Mouse (Mus musculus): ENCODE results near the gene Cat.

The Cat gene

GRCm38 (mm10) chr2:103477456-103477855, 7.5 kb downstream of the Cat start:
- DNase-seq (ENCODE audit: low spot score) = no peak

GRCm38 (mm10) chr2:103476657-103477056, 8.3 kb downstream of the Cat start:
- DNase-seq (ENCODE audit: low spot score) = no peak

- no peak for DNase-seq (ENCODE audit: low spot score)
Observed at GRCm38 (mm10) chr2:103476180-103476579, 8.8 kb downstream of the Cat start.

- DNase-seq (ENCODE audit: low spot score) = no peak
Observed at GRCm38 (mm10) chr2:103473362-103473761, 11.6 kb downstream of the Cat start.

DNA sequence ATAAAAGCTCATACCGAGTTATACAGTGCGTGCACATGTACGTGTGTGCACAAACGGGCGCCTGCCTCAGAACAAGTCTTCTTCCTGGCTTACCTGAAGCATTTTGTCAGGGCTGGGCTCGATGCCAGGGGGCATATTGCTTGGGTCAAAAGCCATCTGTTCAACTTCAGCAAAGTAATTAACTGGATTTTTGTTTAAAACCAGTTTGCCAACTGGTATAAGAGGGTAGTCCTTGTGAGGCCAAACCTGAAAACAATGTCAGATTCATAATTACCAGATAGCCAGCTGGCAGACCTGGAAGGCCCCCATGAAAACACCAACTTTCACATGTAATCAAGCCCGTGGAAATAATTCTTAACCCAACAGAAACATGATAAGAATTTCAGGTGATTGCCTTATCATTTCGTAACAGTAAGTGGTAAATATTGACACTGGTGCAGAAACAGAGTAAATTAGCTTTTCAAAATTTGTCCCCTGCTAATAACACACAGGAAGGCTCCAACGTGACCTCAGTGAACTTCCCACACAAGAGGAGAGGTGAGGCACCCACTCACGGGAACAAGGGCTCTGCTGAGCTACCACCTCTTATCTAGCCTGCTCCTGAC, 17.9 kb downstream of the Cat start:
- DNase-seq (ENCODE audit: low spot score) = no peak

GRCm38 (mm10) chr2:103466272-103466671, 18.7 kb downstream of the Cat start:
- DNase-seq (ENCODE audit: low spot score) = no peak

DNA sequence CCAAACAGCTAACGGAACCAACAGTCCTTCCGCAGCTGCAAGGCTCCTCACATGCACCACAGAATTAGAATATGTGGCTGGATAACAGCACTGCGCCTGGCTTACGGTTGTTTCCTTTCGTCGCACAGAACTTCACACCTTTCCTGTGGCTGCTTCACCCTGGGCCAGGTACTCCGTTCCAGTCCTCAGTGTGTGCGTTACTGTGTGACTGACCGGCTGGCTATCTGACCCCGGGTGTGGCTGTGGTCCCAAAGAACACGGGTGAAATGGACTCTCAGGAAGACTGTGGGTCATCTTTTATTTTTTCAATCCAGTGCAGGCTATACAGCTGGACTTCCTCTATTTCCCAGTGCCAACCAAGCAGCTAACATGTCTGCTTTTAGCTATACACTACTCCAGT, 19.5 kb downstream of the Cat start:
- no peak for DNase-seq (ENCODE audit: low spot score)

GRCm38 (mm10) chr2:103464524-103464923, 20.4 kb downstream of the Cat start:
- DNase-seq (ENCODE audit: low spot score) = no peak

DNA sequence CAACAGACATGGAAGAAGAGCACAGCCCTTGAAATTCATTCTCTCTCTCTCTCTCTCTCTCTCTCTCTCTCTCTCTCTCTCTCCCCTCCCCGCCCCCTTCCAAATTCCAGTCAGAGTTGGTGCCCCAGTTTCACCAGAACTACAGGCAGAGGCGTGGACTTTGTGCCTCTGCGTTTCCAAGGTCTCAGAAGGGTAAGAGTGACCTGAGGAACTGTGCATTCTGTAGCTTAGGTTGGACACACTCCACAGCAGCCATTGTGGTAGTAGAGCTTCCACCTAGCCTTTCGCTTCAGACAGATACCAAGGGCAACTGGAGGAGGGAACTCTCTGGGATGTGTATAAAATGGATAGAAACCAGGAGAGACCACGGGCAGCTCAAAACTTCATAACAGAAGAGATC, 22.2 kb downstream of the Cat start:
- DNase-seq (ENCODE audit: low spot score) = no peak

GRCm38 (mm10) chr2:103461743-103462142, 23.2 kb downstream of the Cat start:
- DNase-seq (ENCODE audit: low spot score) = no peak

DNA sequence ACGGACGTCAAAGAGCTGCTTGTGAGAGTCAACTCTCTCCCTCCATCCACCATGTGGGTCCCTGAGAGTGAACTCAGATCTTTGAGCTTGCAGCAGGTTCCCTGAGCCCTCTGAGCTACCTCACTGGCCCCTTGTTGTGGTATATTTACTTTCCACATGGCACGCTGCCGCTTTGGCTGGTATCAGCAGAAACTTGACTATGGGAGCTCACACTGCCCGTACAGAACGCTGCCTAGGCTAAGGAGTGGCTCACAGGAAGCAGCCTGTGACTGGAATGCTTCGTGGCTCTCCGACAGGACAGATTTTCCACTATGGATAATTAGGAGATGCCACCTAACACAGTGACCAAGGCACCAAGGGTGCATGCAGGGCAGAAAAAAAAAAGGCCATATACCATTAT, 23.8 kb downstream of the Cat start:
- DNase-seq (ENCODE audit: low spot score) = no peak

DNA sequence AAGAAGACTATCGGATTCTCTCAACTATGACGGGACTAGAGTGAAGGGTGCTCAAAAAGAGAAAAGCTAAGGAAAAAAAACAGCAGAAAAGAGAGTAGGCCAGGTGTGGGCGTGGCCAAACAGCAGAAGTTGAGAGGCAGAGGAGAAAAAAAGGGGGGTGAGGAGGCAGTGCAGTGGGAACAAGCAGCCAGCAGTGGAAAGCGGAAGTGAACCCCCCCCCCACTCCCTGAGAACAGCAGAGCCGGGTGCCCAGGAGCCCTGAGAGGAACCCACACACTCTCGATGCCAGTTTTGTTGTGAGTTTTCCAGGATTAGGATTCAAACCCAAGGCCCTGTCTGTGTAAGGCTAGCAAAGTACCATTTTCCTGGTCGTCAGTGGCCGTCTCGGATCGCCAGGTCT, 25.9 kb downstream of the Cat start:
- no peak for DNase-seq (ENCODE audit: low spot score)

DNA sequence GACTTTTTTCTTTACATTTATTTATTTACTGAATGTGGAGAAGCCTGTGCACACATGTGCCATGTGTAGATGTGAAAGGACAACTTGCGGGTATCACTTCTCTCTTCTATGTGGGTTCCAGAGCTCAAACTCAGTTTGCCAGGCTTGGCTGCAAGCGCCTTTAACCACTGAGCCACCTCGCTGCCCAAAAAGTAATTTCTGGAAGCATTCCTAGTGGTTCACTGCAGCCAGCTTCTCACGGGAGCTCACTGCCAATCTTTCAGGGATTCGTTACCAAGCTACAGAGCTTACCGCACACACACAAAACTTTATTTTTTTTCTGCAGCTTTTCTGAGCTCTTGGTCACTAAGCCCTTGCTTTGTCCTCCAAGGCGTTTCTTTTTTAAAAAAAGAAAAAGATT, 27.3 kb downstream of the Cat start:
- no peak for DNase-seq (ENCODE audit: low spot score)

DNA sequence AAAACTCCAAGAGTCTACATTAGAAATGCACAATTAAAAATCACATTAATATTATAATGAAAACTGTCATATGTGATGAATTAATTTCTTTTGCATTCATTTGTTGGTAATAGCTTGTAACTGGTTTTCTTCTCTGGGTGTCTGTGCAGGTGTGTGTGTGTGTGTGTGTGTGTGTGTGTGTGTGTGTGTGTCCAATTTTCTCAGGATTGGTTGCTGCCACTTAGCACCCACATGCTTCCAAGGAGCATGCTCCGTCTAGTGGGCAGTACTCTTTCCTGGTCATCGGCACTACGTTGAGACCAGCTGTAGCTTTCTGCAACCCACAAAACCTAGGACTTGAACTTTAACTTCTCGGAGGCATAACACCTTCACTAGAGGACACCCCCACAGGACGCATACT, 27.9 kb downstream of the Cat start:
- DNase-seq (ENCODE audit: low spot score) = no peak

DNA sequence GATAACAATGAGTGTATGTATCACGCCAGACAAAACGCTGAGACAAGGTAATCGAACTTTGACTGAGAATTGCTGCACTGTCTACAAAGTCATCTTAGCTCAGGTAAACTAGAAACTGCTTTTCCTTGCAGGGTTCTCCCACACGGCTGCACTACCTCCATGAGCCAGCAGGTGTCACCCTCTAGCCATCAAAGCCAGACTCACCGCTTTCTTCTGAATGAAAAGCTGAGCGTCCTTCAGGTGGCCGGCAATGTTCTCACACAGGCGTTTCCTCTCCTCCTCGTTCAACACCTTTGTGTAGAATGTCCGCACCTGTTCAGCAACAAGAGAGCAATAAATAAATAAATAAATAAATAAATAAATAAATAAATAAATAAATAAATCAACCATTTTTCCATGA, 28.3 kb downstream of the Cat start:
- DNase-seq (ENCODE audit: low spot score) = peak; percentile 82

DNA sequence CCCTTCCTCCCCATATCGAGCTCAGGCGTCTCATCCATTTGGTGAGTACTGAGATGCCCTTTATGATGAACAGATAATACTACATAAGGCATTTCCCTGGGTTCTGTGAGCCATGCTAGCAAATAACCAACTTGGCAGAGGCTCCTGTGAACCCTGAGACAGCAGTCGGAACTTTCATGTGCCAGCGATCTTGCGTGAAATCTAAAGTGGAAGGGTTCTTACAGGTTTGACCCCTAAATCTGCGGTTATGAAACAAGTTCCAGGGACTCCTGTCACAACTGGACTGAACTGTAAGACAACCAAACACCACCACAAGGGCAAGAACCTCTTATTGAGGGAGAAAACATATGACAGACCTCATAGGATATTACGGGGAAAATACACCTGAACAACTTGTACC, 29.2 kb downstream of the Cat start:
- DNase-seq (ENCODE audit: low spot score) = no peak

- no peak for DNase-seq (ENCODE audit: low spot score)
Observed at GRCm38 (mm10) chr2:103452550-103452949, 32.4 kb downstream of the Cat start.

DNA sequence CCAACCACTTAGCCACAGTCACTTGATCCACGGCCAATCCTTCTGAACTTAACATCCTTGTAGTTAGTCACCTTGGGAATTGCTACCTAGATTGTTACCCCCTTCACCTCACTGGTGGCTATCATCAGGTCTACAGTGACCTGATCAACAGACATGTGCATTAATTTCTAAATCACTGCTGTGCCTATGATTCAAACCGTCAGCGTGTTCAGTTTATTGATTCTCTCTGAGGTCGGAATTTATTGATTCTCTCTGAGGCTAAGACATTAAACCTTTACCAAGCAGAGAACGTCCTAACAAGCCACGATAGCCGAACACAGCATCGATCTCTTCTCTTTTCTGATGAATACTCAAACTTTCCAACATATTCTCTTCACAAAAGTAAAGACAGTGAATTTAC, 34.7 kb downstream of the Cat start:
- DNase-seq (ENCODE audit: low spot score) = no peak

DNA sequence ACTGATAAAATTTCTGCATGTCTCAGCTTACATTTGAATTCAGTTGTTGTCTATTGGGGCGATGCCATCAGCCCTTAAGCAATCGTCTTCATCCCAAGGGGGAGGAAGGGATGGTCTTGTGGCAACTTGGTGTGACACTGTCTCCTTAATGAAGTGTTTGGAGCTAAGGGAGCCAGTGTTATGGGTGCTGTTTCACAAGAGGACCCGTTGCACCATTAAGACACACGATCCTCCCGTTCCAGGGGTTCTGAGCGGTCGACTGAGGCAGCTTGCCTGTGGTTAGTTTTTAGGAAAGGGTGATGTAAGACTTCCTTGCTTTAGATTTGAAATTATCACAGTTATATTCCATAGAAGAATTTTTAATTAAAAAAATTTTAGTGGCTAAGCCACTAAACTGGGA, 35.1 kb downstream of the Cat start:
- no peak for DNase-seq (ENCODE audit: low spot score)

DNA sequence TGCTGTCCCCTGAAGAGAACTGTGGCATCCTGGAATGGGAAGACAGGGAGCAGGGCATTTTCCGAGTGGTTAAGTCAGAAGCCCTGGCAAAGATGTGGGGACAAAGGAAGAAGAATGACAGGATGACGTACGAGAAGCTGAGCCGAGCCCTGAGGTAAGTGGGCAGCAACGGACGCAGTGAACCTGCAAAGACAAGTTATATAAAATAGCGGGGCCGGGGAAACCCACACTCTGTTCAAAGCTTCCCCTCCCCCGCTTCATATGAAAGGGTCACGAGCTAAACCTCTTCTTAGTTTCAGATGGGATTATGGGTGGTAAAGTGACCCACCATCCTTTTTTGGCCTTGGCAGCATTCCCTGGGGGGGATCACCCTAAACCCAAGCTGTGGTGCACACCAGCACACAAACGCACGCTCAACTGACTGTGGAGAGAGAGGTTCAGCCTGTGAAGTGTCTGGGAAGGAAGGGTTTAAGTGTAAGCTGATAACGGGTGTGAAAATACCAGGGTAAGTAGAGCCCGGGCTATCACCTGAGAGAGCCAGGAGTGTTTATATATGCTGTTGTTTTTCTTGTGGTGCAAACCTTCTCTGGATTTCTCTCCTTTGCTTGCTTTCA, 35.9 kb downstream of the Cat start:
- DNase-seq (ENCODE audit: low spot score) = no peak

- no peak for DNase-seq (ENCODE audit: low spot score)
Observed at GRCm38 (mm10) chr2:103446326-103446725, 38.6 kb downstream of the Cat start.

GRCm38 (mm10) chr2:103445776-103446175, 39.2 kb downstream of the Cat start:
- peak; percentile 52 for DNase-seq (ENCODE audit: low spot score)

- peak; percentile 76 for DNase-seq (ENCODE audit: low spot score)
Observed at GRCm38 (mm10) chr2:103439710-103440109, 45.2 kb downstream of the Cat start.

DNA sequence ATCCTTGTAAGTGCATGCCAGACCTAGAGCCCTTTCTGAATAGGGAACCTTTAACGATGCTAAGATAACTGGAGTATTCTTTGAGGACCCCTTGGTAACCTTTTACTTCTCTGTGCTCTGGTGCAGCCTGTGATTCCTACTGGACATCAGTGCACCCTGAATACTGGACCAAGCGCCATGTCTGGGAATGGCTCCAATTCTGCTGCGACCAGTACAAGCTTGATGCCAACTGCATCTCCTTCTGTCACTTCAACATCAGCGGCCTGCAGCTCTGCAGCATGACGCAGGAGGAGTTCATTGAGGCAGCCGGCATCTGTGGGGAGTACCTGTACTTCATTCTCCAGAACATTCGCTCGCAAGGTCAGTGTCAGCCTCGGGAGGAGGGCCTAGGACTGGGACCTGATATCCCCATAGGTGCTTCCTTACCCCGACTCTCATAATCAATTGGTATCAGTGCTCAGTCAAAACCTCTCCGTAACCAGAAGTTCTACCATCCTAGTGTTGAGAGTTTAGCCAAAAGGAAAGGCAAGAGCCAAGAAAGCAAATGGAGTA, 45.8 kb downstream of the Cat start:
- peak; percentile 17 for DNase-seq (ENCODE audit: low spot score)

Measured in MN1 (cell line).